Mouse (Mus musculus) ovary, adult 2 months (tissue): ENCODE data around the gene Gm266. TPM values are rescaled to one million over a fixed set of nuclear protein-coding genes. Genes with fewer than 3 reads are reported as not detected.

Experiments
- polyA plus RNA-seq: library from polyadenylated mRNA; depleted of rRNA; stranded (reverse); fragments of >200 nt; gene quantifications from 2 replicates; pipeline ENCODE4 v1.2.3, GENCODE M21; 2012; rRNA removed

Gene Gm266
- polyA plus RNA-seq = 17.8 and 26.1 TPM in 2 replicates

DNA sequence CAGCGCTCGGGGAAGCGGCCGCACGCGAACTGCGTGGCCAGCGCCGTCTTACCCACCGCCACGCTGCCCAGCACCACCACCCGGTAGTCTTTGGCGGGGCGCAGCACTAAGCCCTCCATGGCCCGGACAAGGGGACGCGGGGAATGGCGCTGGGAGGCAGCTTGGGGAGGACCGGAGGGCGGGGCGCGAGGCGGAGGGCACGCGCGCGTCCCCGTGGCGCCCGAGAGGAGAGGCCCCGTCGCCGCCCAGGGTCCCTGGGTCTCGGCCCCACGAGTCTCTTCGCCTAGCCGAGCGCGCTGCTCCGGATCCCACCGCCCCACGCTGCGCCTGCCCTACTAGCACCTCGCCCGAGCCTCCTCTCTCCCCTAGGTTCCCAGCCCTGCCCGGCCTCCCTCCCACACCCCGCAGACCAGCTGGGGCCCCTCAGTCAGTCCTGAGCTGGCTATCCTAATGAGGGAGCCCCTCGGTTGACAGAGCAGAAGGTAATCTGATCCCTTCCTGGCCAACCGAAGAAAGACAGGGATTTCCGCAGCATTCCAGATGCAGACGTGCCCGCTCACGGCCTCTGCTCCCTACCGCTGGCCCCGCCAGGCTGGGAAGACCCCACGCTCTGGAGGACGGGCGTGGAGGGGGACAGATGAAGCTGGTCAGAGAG, at the start of gene Gm266:
TSS of gene Gm266 (minus strand) at position 172 of the 655 bp plus-strand sequence.

DNA sequence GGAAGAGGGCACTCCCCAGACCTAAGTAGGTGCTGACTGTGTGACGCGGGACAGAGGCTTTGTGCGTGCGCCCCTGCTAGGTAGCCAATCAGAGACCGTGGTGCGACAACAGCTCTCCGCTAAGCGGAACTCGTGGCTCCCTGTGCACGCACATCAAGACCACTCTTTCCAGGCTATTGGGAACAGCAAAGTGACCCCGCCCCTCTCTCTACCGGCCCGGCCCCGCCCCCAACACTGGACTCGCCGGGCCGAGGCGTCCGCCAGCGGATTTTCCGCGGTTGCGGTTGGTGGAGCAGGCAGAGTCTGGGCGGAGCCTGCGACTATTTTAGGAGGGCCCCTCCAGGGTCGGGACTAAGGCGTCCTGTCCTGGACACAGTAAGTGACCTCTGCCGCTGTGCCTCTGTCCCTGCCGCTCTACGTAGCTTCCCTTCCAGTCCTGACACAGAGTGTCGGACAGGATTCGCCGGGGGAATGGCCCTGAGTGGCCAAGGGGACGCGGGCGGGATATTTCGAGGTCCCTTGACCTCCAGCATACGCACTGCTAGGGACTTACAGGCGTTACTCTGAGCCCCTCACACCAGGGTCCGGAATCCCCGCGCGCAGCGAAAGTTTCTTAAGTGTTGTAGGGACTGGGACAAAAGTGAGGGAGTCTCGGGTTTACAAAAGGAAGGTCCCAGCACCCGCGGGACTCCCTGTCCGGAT, 43.2 kb downstream of the Gm266 start, which contains the start of gene Tnfaip2:
TSS of gene Tnfaip2 (plus strand) at position 161 of the 702 bp plus-strand sequence.

Other genes starting within 250 kb of the Gm266 start
- gene Amn, start 214.7 kb downstream of the Gm266 start, polyA plus RNA-seq = 2.4 and 3.2 TPM in 2 replicates
- 408 and 436 TPM in 2 replicates for gene Cdc42bpb, start 108.1 kb downstream of the Gm266 start, polyA plus RNA-seq
- gene Lbhd2, start 79.0 kb downstream of the Gm266 start, polyA plus RNA-seq = 0.73 and 0.99 TPM in 2 replicates
- 38.1 and 39.5 TPM in 2 replicates for gene Exoc3l4, start 68.8 kb downstream of the Gm266 start, polyA plus RNA-seq
- 31.6 and 33.1 TPM in 2 replicates for gene Tnfaip2, start 43.4 kb downstream of the Gm266 start, polyA plus RNA-seq
- 68.4 and 144 TPM in 2 replicates for gene Eif5, start 52.2 kb upstream of the Gm266 start, polyA plus RNA-seq
- 37.1 and 48.7 TPM in 2 replicates for gene Mark3, start 88.7 kb upstream of the Gm266 start, polyA plus RNA-seq
- 1,083 and 1,365 TPM in 2 replicates for gene Ckb, start 186.5 kb upstream of the Gm266 start, polyA plus RNA-seq
- 85.7 and 90.1 TPM in 2 replicates for gene Trmt61a, start 192.3 kb upstream of the Gm266 start, polyA plus RNA-seq
- gene Bag5, start 227.4 kb upstream of the Gm266 start, polyA plus RNA-seq = 17.5 and 20.0 TPM in 2 replicates
- 30.4 and 52.7 TPM in 2 replicates for gene Apopt1, start 227.4 kb upstream of the Gm266 start, polyA plus RNA-seq